ENCODE assay signal across 11 mouse cellular contexts in the genomic region with DNA sequence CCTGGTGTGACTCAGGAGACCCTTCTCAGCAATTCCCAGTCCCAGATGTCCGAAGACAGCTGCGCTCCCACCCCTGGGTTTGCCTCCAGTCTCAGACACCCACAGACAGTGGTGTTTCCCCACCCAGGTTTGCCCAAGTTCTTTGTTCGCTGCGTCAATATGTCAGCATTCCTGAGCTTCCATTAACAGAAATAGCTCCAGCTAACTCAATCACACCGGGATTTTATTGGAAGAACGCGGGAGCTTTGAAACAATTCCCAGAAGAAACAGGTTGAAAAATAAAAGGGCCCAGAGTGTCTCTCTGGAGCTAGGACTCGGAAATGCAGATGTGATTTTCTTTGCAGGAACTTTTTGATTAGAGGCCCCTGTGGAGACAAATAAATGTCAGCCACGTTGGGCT.
DNase-seq lines count a peak whose midpoint lies in the region; ATAC-seq and TF ChIP-seq lines count a peak whose summit lies in the region.
"Had no signal": no experiment of that assay in that cellular context is flagged by ENCODE, and none has a peak within 500 bp of the region (broad histone marks: within the 10 kb centered on the region; RNA-seq: fewer than 3 reads in every experiment).

No protein-coding gene starts in this region.

- TF ChIP-seq CTCF in midbrain, postnatal 0 days (IDR thresholded peaks at IDR 0.05) = no peak

- peak overlapping the region; percentile 31 for H3K4me3 ChIP-seq in heart, embryonic 13.5 days
- H3K4me3 ChIP-seq in midbrain, embryonic 13.5 days (replicated peaks) = no peak overlapping the region
- H3K4me3 ChIP-seq in midbrain, postnatal 0 days (ENCODE audit: low read depth, low read length) = no peak overlapping the region
- no peak overlapping the region for H3K4me3 ChIP-seq in neural tube, embryonic 14.5 days (ENCODE audit: low read depth, low read length)

- H3K9ac ChIP-seq in heart, embryonic 13.5 days = 0 out of 2 replicates have a peak overlapping the region, but pooled peaks have one; percentile 3
- H3K9ac ChIP-seq in midbrain, embryonic 13.5 days (replicated peaks) = no peak overlapping the region
- H3K9ac ChIP-seq in midbrain, postnatal 0 days (replicated peaks; ENCODE audit: low read length, poor library complexity, severe bottlenecking) = no peak overlapping the region
- no peak overlapping the region for H3K9ac ChIP-seq in neural tube, embryonic 14.5 days (replicated peaks; ENCODE audit: low read depth, low read length)

- no peak overlapping the region for H3K27ac ChIP-seq in heart, embryonic 13.5 days (replicated peaks)
- H3K27ac ChIP-seq in midbrain, embryonic 13.5 days = no peak overlapping the region
- no peak overlapping the region for H3K27ac ChIP-seq in midbrain, postnatal 0 days (ENCODE audit: low read depth, low read length)
- H3K27ac ChIP-seq in neural tube, embryonic 14.5 days (ENCODE audit: low read depth, low read length) = no peak overlapping the region

- H3K9me3 ChIP-seq in heart, embryonic 13.5 days = no peaks in the 10 kb centered on the region
- no peaks in the 10 kb centered on the region for H3K9me3 ChIP-seq in midbrain, embryonic 13.5 days
- H3K9me3 ChIP-seq in midbrain, postnatal 0 days (ENCODE audit: low read length) = no peaks in the 10 kb centered on the region
- no peaks in the 10 kb centered on the region for H3K9me3 ChIP-seq in neural tube, embryonic 14.5 days (ENCODE audit: control insufficient read depth, low read length)

- H3K4me2 ChIP-seq in heart, embryonic 13.5 days = peak overlapping the region; percentile 59
- 0 out of 2 replicates have a peak overlapping the region, but pooled peaks have one; percentile 9 for H3K4me2 ChIP-seq in midbrain, embryonic 13.5 days (replicated peaks)
- H3K4me2 ChIP-seq in midbrain, postnatal 0 days (ENCODE audit: low read depth, low read length, poor library complexity, severe bottlenecking) = no peak overlapping the region
- 0 out of 2 replicates have a peak overlapping the region, but pooled peaks have one; percentile 16 for H3K4me2 ChIP-seq in neural tube, embryonic 14.5 days (ENCODE audit: low read depth, low read length)

- DNase-seq in heart, adult 18-20 months = no peak
- no peak for DNase-seq in midbrain, postnatal 0 days (ENCODE audit: low spot score)
- DNase-seq in forelimb bud, embryonic 11.5 days (ENCODE audit: low read depth, low spot score) = peak; percentile 31
- no peak for DNase-seq in left cerebral cortex, adult 9 months (ENCODE audit: low spot score in 2 of 2)
- no peak for DNase-seq in gastrocnemius, postnatal 14 days
- DNase-seq: cerebellum, adult 9-10 months; kidney, adult 9 months; right cerebral cortex, postnatal 14 days had no signal

- no peaks in the 10 kb centered on the region for H3K36me3 ChIP-seq in heart, embryonic 13.5 days
- no peaks in the 10 kb centered on the region for H3K36me3 ChIP-seq in midbrain, embryonic 13.5 days
- no peaks in the 10 kb centered on the region for H3K36me3 ChIP-seq in midbrain, postnatal 0 days (ENCODE audit: insufficient read depth, low read length)
- no peaks in the 10 kb centered on the region for H3K36me3 ChIP-seq in neural tube, embryonic 14.5 days (ENCODE audit: control insufficient read depth, insufficient read depth, low read length)

- 0 out of 2 replicates have a peak, but pooled peaks cover 5% of the 10 kb centered on the region for H3K4me1 ChIP-seq in heart, embryonic 13.5 days
- peaks cover 11% of the 10 kb centered on the region for H3K4me1 ChIP-seq in midbrain, embryonic 13.5 days (replicated peaks)
- H3K4me1 ChIP-seq in midbrain, postnatal 0 days (ENCODE audit: insufficient read depth, low read length) = no peaks in the 10 kb centered on the region
- H3K4me1 ChIP-seq in neural tube, embryonic 14.5 days (ENCODE audit: control insufficient read depth, insufficient read depth, low read length) = no peaks in the 10 kb centered on the region

- ATAC-seq in heart, embryonic 13.5 days (ENCODE audit: extremely low read depth, insufficient number of reproducible peaks, low FRiP score, low TSS enrichment) = no peak
- no peak for ATAC-seq in midbrain, embryonic 13.5 days
- no peak for ATAC-seq in midbrain, postnatal 0 days (ENCODE audit: low FRiP score)
- ATAC-seq in neural tube, embryonic 14.5 days (ENCODE audit: low read depth) = no peak

- intact Hi-C loops in gastrocnemius, postnatal 14 days (cut with DNase I; ENCODE audit: low total_unique reads) = no loop called here

- H3K27me3 ChIP-seq in heart, embryonic 13.5 days (replicated peaks) = no peaks in the 10 kb centered on the region
- no peaks in the 10 kb centered on the region for H3K27me3 ChIP-seq in midbrain, embryonic 13.5 days
- H3K27me3 ChIP-seq in midbrain, postnatal 0 days (ENCODE audit: insufficient read depth, low read length) = no peaks in the 10 kb centered on the region
- H3K27me3 ChIP-seq in neural tube, embryonic 14.5 days (ENCODE audit: control insufficient read depth, insufficient read depth, low read length) = no peaks in the 10 kb centered on the region

- 21% methylated on average over 9 of the region's 9 CpGs for WGBS in heart, embryonic 13.5 days
- WGBS in midbrain, embryonic 13.5 days = 15% methylated on average over 9 of the region's 9 CpGs
- 13% methylated on average over 9 of the region's 9 CpGs for WGBS in midbrain, postnatal 0 days
- 7% methylated on average over 9 of the region's 9 CpGs for WGBS in neural tube, embryonic 14.5 days
